Mouse (Mus musculus): Measurements from ENCODE around the gene Cd177.

DNA sequence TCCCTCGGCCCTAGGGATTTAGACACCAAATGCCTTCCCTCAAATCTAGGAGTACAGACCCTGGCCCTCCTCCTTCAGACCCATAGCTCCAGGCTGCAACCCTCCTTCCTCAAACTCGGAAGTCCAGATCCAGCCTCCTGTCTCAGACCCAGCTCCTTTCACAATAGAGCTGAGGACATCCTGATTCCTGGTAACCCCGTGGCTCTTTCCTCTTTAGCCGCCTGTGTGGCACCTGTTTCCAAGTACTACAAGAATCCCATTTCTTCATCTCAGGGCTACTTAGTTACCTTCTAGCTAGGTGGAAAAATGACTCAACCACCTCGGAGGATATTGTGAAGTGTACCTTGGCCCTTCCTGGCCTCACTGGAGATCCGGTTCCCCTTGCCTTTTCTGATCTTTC is 1.1 kb upstream of the Cd177 start:
- TF ChIP-seq POLR2A (IDR thresholded peaks at IDR 0.05; ENCODE audit: insufficient read depth, low read depth, low read length) (no peak), CTCF (IDR thresholded peaks at IDR 0.05; ENCODE audit: insufficient read depth, low read depth, low read length) (no peak)

Measured in olfactory bulb, adult 2 months (tissue).